Mouse (Mus musculus): ENCODE measurements around the gene Zbtb21. TPM values are rescaled to one million over a fixed set of nuclear protein-coding genes. Genes with fewer than 3 reads are reported as not detected.
"Not testable (repeated sequence)": the region's sequence is repeated elsewhere in the genome, so short reads cannot be mapped to it uniquely, and the experiment has no call there.

Zbtb21 gene
- polyA plus RNA-seq, 1 experiment from 2014 or later, result 14.4 TPM

DNA sequence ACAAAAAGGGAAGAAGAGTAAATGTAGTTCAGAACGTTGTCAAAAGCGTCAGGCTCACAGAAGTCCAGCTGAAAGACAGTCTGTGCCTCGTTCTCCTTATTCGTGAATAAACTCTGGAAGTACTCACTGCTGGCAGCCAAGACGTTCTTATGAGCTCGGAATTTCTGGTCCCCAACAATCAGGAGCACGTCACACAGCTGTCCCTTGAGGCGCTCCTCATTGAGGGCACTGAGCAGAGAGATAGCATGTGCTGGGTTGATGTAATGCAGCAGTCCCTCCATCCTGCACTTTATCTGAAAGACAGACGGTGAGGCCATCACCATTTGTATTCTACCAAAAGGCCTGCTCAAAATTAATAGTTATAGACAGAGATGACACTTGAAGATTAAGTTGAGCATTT is 9.6 kb downstream of the Zbtb21 start:
- Histone ChIP-seq H3K9me3 (ENCODE audit: control insufficient read depth, low read length) (no peaks in the 10 kb centered on the region), H3K27ac (ENCODE audit: low read depth, low read length) (no peak overlapping the region), H3K4me1 (replicated peaks; ENCODE audit: control insufficient read depth, insufficient read depth, low read length) (no peaks in the 10 kb centered on the region), H3K9ac (ENCODE audit: low read length) (no peak overlapping the region), H3K4me2 (ENCODE audit: low read depth, low read length, severe bottlenecking) (no peak overlapping the region), H3K27me3 (ENCODE audit: control insufficient read depth, insufficient read depth, low read length) (no peaks in the 10 kb centered on the region), H3K36me3 (ENCODE audit: control insufficient read depth, insufficient read depth, low read length) (no peaks in the 10 kb centered on the region; the same call in 1 of the 2 replicates), H3K4me3 (ENCODE audit: low read depth, low read length) (no peak overlapping the region)
- no peak for DNase-seq (ENCODE audit: low spot score)
- whole genome bisulfite sequencing, result 92% methylated on average over 9 of the region's 9 CpGs
- no peak for ATAC-seq (replicated peaks; ENCODE audit: low FRiP score)

DNA sequence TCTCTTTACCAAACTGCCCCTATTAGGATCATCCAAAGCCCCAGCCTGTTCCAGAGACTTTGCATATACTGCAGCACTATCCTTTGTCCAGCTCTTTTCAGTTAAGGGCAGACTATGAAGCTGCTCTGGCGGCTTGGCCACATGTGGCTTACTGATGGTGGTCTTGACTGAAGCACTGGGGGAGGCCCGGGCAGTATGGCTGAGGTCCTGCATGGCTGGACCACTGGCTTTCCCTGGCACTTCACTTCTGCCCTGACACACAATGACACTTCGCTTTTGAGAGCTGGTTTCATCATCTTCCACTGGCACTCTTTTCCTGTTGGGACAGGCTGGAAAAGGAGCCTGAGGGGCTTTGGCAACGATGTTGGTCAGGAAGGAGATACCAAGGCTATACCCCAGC is 10.1 kb downstream of the Zbtb21 start:
- ATAC-seq (replicated peaks; ENCODE audit: low FRiP score) (no peak), DNase-seq (ENCODE audit: low spot score) (no peak)
- H3K36me3 ChIP-seq (ENCODE audit: control insufficient read depth, insufficient read depth, low read length), result no peaks in the 10 kb centered on the region; the same call in 1 of the 2 replicates
- no peak overlapping the region for H3K27ac ChIP-seq (ENCODE audit: low read depth, low read length)
- no peak overlapping the region for H3K4me3 ChIP-seq (ENCODE audit: low read depth, low read length)
- H3K4me1 ChIP-seq (replicated peaks; ENCODE audit: control insufficient read depth, insufficient read depth, low read length), result no peaks in the 10 kb centered on the region
- no peak overlapping the region for H3K9ac ChIP-seq (ENCODE audit: low read length)
- H3K27me3 ChIP-seq (ENCODE audit: control insufficient read depth, insufficient read depth, low read length), result no peaks in the 10 kb centered on the region
- 89% methylated on average over 4 of the region's 4 CpGs for WGBS
- no peaks in the 10 kb centered on the region for H3K9me3 ChIP-seq (ENCODE audit: control insufficient read depth, low read length)
- H3K4me2 ChIP-seq (ENCODE audit: low read depth, low read length, severe bottlenecking), result no peak overlapping the region

DNA sequence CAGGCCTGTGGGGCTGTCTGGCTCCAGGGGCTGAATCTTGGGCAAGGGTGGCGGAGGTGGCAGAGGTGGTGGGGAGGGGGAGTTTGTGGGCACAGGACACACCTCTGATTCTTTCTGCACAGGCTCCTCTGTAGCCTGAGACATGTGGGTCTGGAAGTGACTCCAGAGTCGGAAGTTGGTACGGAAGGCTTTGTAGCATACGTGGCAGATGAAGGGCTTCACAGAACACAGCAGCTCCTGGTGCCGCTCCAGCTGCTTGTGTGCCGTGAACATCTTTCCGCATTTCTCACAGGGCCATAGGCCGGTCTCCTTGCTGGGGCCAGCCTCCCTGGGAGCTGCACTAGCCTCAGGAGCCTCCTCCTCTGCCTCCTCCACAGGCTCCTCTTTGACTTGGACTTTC is 12.4 kb downstream of the Zbtb21 start:
- H3K9ac ChIP-seq (ENCODE audit: low read length), result no peak overlapping the region
- no peaks in the 10 kb centered on the region; the same call in 1 of the 2 replicates for H3K36me3 ChIP-seq (ENCODE audit: control insufficient read depth, insufficient read depth, low read length)
- H3K4me1 ChIP-seq (replicated peaks; ENCODE audit: control insufficient read depth, insufficient read depth, low read length), result no peaks in the 10 kb centered on the region
- H3K4me3 ChIP-seq (ENCODE audit: low read depth, low read length), result no peak overlapping the region
- 88% methylated on average over 8 of the region's 8 CpGs for WGBS
- no peaks in the 10 kb centered on the region for H3K9me3 ChIP-seq (ENCODE audit: control insufficient read depth, low read length)
- ATAC-seq (replicated peaks; ENCODE audit: low FRiP score) (no peak), DNase-seq (ENCODE audit: low spot score) (no peak)
- no peak overlapping the region for H3K27ac ChIP-seq (ENCODE audit: low read depth, low read length)
- no peaks in the 10 kb centered on the region for H3K27me3 ChIP-seq (ENCODE audit: control insufficient read depth, insufficient read depth, low read length)
- H3K4me2 ChIP-seq (ENCODE audit: low read depth, low read length, severe bottlenecking), result no peak overlapping the region

DNA sequence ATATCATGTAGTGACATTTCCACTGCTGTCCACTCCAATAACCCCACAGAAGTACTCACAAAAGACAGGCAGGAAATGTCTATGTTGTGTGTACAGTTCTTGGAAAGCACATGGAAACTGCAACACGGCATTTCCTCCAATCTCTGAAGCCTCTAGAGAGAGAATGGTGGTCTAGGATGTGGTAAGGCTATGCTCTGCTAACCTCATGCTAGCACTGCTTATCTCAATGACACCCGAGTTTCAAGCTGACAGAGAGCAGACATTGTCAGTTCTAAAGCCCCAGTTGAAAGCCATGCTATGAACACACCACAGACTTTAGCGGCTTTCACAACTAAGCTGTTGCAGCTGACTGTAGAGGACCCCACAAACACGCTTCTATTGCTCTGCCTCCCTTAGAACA is 13.6 kb downstream of the Zbtb21 start:
- DNase-seq (ENCODE audit: low spot score) (no peak), ATAC-seq (replicated peaks; ENCODE audit: low FRiP score) (no peak)
- 80% methylated on average over 4 of the region's 4 CpGs for WGBS
- Histone ChIP-seq H3K9ac (ENCODE audit: low read length) (no peak overlapping the region), H3K9me3 (ENCODE audit: control insufficient read depth, low read length) (no peaks in the 10 kb centered on the region), H3K27ac (ENCODE audit: low read depth, low read length) (no peak overlapping the region), H3K4me2 (ENCODE audit: low read depth, low read length, severe bottlenecking) (no peak overlapping the region), H3K27me3 (ENCODE audit: control insufficient read depth, insufficient read depth, low read length) (no peaks in the 10 kb centered on the region), H3K4me1 (replicated peaks; ENCODE audit: control insufficient read depth, insufficient read depth, low read length) (no peaks in the 10 kb centered on the region), H3K4me3 (ENCODE audit: low read depth, low read length) (no peak overlapping the region), H3K36me3 (ENCODE audit: control insufficient read depth, insufficient read depth, low read length) (no peaks in the 10 kb centered on the region; the same call in 1 of the 2 replicates)

DNA sequence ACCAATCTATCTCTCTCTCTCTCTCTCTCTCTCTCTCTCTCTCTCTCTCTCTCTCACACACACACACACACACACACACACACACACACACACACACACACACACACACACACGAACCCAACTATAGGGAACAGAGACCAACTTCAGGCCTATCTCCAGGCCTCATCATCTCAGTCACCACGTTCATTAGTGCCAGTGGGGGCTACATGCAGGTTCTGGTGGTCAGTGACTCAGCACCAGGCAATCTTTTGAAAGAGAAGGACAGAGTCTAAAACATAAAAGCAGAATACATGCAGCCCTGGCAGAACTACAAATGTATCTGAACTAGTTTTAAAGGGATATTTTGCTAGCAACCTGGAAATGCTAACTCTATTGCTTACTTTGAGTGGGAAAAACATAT is 15.4 kb downstream of the Zbtb21 start:
- not testable (repeated sequence) for DNase-seq (ENCODE audit: low spot score); H3K9ac ChIP-seq (ENCODE audit: low read length); H3K4me3 ChIP-seq (ENCODE audit: low read depth, low read length); H3K27ac ChIP-seq (ENCODE audit: low read depth, low read length); H3K4me1 ChIP-seq (replicated peaks; ENCODE audit: control insufficient read depth, insufficient read depth, low read length); H3K4me2 ChIP-seq (ENCODE audit: low read depth, low read length, severe bottlenecking); ATAC-seq (replicated peaks; ENCODE audit: low FRiP score); H3K9me3 ChIP-seq (ENCODE audit: control insufficient read depth, low read length); H3K27me3 ChIP-seq (ENCODE audit: control insufficient read depth, insufficient read depth, low read length); H3K36me3 ChIP-seq (ENCODE audit: control insufficient read depth, insufficient read depth, low read length)
- 85% methylated on average over 2 of the region's 2 CpGs for WGBS

DNA sequence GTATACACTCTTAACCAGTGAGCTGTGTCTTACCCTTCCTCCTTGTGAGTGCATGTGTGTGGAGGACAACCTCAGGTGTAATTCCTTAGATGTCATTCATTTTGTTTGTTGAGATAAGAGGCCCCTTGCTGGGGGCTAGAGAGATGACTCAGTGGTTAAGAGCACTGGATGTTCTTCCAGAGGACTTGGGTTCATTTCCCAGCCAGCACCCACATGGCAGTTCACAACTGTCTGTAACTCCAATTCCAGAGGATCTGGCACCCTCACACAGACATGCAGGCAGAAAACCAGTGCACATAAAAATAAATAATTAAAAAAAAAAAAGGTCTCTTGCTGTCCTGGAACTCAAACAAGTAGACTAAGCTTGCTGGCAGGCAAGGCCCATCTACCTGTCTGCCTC is 20.6 kb downstream of the Zbtb21 start:
- DNase-seq (ENCODE audit: low spot score) (no peak), ATAC-seq (replicated peaks; ENCODE audit: low FRiP score) (no peak)
- no peaks in the 10 kb centered on the region for H3K9me3 ChIP-seq (ENCODE audit: control insufficient read depth, low read length)

DNA sequence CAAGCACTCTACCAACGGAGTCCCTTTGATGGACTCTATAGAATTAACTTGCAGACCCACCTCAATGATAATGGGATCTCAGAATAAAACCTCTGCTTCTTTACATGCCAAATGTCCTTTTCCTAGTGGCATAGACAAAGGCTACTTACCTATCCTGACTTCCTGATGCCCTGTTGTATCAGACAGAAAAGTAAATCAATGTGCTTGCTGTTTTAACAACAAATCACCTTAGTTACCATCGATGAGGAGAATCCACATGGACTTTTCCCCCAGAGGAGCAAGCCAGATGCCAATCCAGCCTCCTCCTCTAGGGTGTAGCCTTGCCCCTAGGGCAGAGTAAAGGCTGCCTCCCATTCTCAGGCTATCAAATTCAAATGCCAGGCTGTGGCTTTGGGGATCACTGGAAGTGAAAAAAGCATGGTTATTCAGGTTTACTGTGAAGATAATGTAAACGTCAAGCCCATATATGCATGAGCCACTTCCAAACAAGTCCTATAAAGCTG is 21.9 kb downstream of the Zbtb21 start:
- DNase-seq (ENCODE audit: low spot score) (no peak), ATAC-seq (replicated peaks; ENCODE audit: low FRiP score) (no peak)
- Histone ChIP-seq H3K27me3 (ENCODE audit: control insufficient read depth, insufficient read depth, low read length) (no peaks in the 10 kb centered on the region), H3K4me3 (ENCODE audit: low read depth, low read length) (no peak overlapping the region), H3K9ac (ENCODE audit: low read length) (no peak overlapping the region), H3K36me3 (ENCODE audit: control insufficient read depth, insufficient read depth, low read length) (no peaks in the 10 kb centered on the region), H3K9me3 (ENCODE audit: control insufficient read depth, low read length) (no peaks in the 10 kb centered on the region), H3K4me2 (ENCODE audit: low read depth, low read length, severe bottlenecking) (no peak overlapping the region), H3K27ac (ENCODE audit: low read depth, low read length) (no peak overlapping the region), H3K4me1 (replicated peaks; ENCODE audit: control insufficient read depth, insufficient read depth, low read length) (no peaks in the 10 kb centered on the region)
- WGBS, result 81% methylated on average over 3 of the region's 3 CpGs

More for the DNA sequence above, 20.6 kb downstream of the Zbtb21 start:
- Histone ChIP-seq H3K27me3 (ENCODE audit: control insufficient read depth, insufficient read depth, low read length) (no peaks in the 10 kb centered on the region), H3K27ac (ENCODE audit: low read depth, low read length) (no peak overlapping the region), H3K36me3 (ENCODE audit: control insufficient read depth, insufficient read depth, low read length) (no peaks in the 10 kb centered on the region), H3K9ac (ENCODE audit: low read length) (no peak overlapping the region), H3K4me2 (ENCODE audit: low read depth, low read length, severe bottlenecking) (no peak overlapping the region), H3K4me3 (ENCODE audit: low read depth, low read length) (no peak overlapping the region), H3K4me1 (replicated peaks; ENCODE audit: control insufficient read depth, insufficient read depth, low read length) (no peaks in the 10 kb centered on the region)

DNA sequence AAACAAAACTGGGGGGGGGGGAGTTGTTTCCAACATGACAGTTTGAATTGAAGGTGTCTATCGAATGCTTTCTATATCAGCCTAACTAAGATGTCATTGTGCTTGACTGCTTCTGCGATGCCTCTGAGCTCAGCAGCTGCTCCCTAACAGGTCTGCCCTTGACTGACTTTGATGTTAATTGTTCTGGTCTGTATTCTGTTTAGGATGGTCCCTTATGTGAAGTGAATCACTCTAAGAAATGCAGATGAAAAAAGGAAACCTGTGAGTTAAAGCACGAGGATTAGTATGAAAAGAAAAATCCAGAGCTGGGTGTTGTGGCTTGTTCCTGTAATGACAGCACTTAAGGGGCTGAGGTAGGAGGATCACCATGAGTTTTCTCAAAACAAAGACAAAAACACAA is 26.6 kb downstream of the Zbtb21 start:
- DNase-seq (ENCODE audit: low spot score) (no peak), ATAC-seq (replicated peaks; ENCODE audit: low FRiP score) (no peak)
- Histone ChIP-seq H3K4me2 (ENCODE audit: low read depth, low read length, severe bottlenecking) (no peak overlapping the region), H3K27ac (ENCODE audit: low read depth, low read length) (no peak overlapping the region), H3K27me3 (ENCODE audit: control insufficient read depth, insufficient read depth, low read length) (no peaks in the 10 kb centered on the region), H3K9ac (ENCODE audit: low read length) (no peak overlapping the region), H3K9me3 (ENCODE audit: control insufficient read depth, low read length) (no peaks in the 10 kb centered on the region), H3K36me3 (ENCODE audit: control insufficient read depth, insufficient read depth, low read length) (no peaks in the 10 kb centered on the region), H3K4me3 (ENCODE audit: low read depth, low read length) (no peak overlapping the region), H3K4me1 (replicated peaks; ENCODE audit: control insufficient read depth, insufficient read depth, low read length) (no peaks in the 10 kb centered on the region)
- WGBS, result 85% methylated on average over 3 of the region's 3 CpGs

DNA sequence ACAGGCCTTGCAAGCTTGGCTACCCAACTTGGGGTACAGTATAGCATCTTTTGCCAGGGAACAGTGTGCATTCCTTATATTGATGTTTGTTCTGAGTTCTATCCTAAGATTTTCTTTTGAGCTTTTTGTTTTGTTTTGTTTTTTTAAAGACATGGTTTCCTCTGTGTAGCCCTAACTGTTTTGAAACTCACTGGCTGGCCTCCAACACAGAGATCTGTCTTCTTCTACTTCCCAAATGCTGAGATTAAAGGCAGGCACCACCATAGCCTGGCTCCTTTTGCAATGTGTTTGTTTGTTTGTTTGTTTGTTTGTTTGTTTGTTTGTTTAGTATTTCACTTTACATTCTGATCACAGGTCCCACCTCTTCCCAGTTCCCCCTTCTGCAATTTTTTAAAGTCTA is 32.2 kb downstream of the Zbtb21 start:
- no peak for ATAC-seq (replicated peaks; ENCODE audit: low FRiP score)

More for the DNA sequence above, 32.2 kb downstream of the Zbtb21 start:
- Histone ChIP-seq H3K4me1 (replicated peaks; ENCODE audit: control insufficient read depth, insufficient read depth, low read length) (no peaks in the 10 kb centered on the region), H3K27me3 (ENCODE audit: control insufficient read depth, insufficient read depth, low read length) (no peaks in the 10 kb centered on the region), H3K36me3 (ENCODE audit: control insufficient read depth, insufficient read depth, low read length) (no peaks in the 10 kb centered on the region), H3K9ac (ENCODE audit: low read length) (no peak overlapping the region), H3K9me3 (ENCODE audit: control insufficient read depth, low read length) (no peaks in the 10 kb centered on the region), H3K4me2 (ENCODE audit: low read depth, low read length, severe bottlenecking) (no peak overlapping the region), H3K27ac (ENCODE audit: low read depth, low read length) (no peak overlapping the region), H3K4me3 (ENCODE audit: low read depth, low read length) (no peak overlapping the region)
- DNase-seq (ENCODE audit: low spot score), result no peak

Measured in forebrain, embryonic 11.5 days (tissue).